8 mouse cellular contexts compared by ENCODE assay signal in genomic region chr15:102698193-102698592, GRCm38 (mm10). TPM values are rescaled to one million over a fixed set of nuclear protein-coding genes. Genes with fewer than 3 reads are reported as not detected.
DNase-seq lines count a peak whose midpoint lies in the region; TF ChIP-seq lines count a peak whose summit lies in the region.

No protein-coding gene starts in this region.

- TF ChIP-seq CTCF in lung, adult 2 months (IDR thresholded peaks at IDR 0.05; ENCODE audit: insufficient read depth, low read length) = peak; percentile 87

- peak; percentile 77 for DNase-seq in CD4-positive, CD25-positive, alpha-beta regulatory T cell, adult 2 months (ENCODE audit: low read depth, low spot score)
- peak; percentile 81 to 94 for DNase-seq in adrenal gland, adult (ENCODE audit: inconsistent age in 2 of 2, low spot score in 1 of 2)
- peak; percentile 79 for DNase-seq in embryo, embryonic 10.5 days (ENCODE audit: low spot score)
- DNase-seq in heart, adult 9 months (ENCODE audit: low spot score in 2 of 2) = peak; percentile 34 to 52
- DNase-seq in layer of hippocampus, adult 11-12 months (ENCODE audit: low spot score) = peak; percentile 88
- peak; percentile 86 for DNase-seq in lung, adult 2 months
- peak; percentile 90 to 92 for DNase-seq in right cerebral cortex, adult 2 months (ENCODE audit: low spot score in 2 of 2)
- peak; percentile 67 for DNase-seq in urinary bladder, adult 2 months (ENCODE audit: low spot score)

- H3K4me3 ChIP-seq in lung, adult 2 months (replicated peaks; ENCODE audit: extremely low read depth, low read depth, low read length) = no peak overlapping the region

- TF ChIP-seq POLR2A in lung, adult 2 months (IDR thresholded peaks at IDR 0.05; ENCODE audit: borderline replicate concordance, extremely low read depth, low read depth, low read length) = no peak

- WGBS in lung, adult 2 months = 3% methylated on average over 11 of the region's 11 CpGs

- no peaks in the 10 kb centered on the region for H3K4me1 ChIP-seq in lung, adult 2 months (ENCODE audit: control insufficient read depth, insufficient read depth, low read length)

RNA-seq across cellular contexts. Expression of gene Calcoco1, which starts 23.8 kb away (rescaled TPM):
- polyA plus RNA-seq in lung, adult 2 months (2012; rRNA removed) = 76.5 and 105 TPM in 2 replicates
- polyA plus RNA-seq in urinary bladder, adult 2 months (2012; rRNA removed) = 52.1 and 79.6 TPM in 2 replicates

RNA-seq across cellular contexts. Expression of gene Atp5g2, which starts 26.0 kb away (rescaled TPM):
- polyA plus RNA-seq in lung, adult 2 months (2012; rRNA removed) = 250 and 262 TPM in 2 replicates
- 363 and 422 TPM in 2 replicates for polyA plus RNA-seq in urinary bladder, adult 2 months (2012; rRNA removed)
